Comparison of ENCODE assay signal across 25 mouse cellular contexts in genomic region chr4:35054362-35054761, GRCm38 (mm10).
A peak's percentile ranks its signal among the peaks of the same experiment; 100 is the strongest.
DNase-seq lines count a peak whose midpoint lies in the region; ATAC-seq and TF ChIP-seq lines count a peak whose summit lies in the region.
"Had no signal": no experiment of that assay in that cellular context is flagged by ENCODE, and none has a peak within 500 bp of the region (broad histone marks: within the 10 kb centered on the region; RNA-seq: fewer than 3 reads in every experiment).

No protein-coding gene starts in this region.

- no peak for TF ChIP-seq CTCF in intestine, postnatal 0 days (IDR thresholded peaks at IDR 0.05; ENCODE audit: low read depth)
- TF ChIP-seq CTCF in small intestine, adult 2 months (IDR thresholded peaks at IDR 0.05; ENCODE audit: extremely low read depth, insufficient read length, insufficient replicate concordance, low read depth, low read length) = no peak
- TF ChIP-seq CTCF in left cerebral cortex, adult 2 months (IDR thresholded peaks at IDR 0.05) = no peak

- no peak overlapping the region for H3K4me2 ChIP-seq in intestine, embryonic 15.5 days (replicated peaks)
- no peak overlapping the region for H3K4me2 ChIP-seq in intestine, postnatal 0 days (replicated peaks; ENCODE audit: low read depth)
- H3K4me2 ChIP-seq: embryonic facial prominence, embryonic 12.5 days; forebrain, embryonic 13.5 days; forebrain, embryonic 15.5 days had no signal

- no peaks in the 10 kb centered on the region for H3K36me3 ChIP-seq in intestine, embryonic 15.5 days
- no peaks in the 10 kb centered on the region for H3K36me3 ChIP-seq in intestine, postnatal 0 days (ENCODE audit: control insufficient read depth, insufficient read depth)
- H3K36me3 ChIP-seq in small intestine, adult 2 months (ENCODE audit: control insufficient read depth, insufficient read depth, low read length) = no peaks in the 10 kb centered on the region
- H3K36me3 ChIP-seq: embryonic facial prominence, embryonic 10.5 days; embryonic facial prominence, embryonic 12.5 days; forebrain, embryonic 15.5 days; G1E had no signal

- H3K9me3 ChIP-seq in intestine, embryonic 15.5 days = no peaks in the 10 kb centered on the region
- H3K9me3 ChIP-seq in intestine, postnatal 0 days (ENCODE audit: control insufficient read depth) = no peaks in the 10 kb centered on the region
- H3K9me3 ChIP-seq: embryonic facial prominence, embryonic 10.5 days; embryonic facial prominence, embryonic 12.5 days; forebrain, embryonic 13.5 days; forebrain, embryonic 15.5 days; G1E had no signal

- peak; percentile 72 for ATAC-seq in intestine, embryonic 15.5 days
- no peak for ATAC-seq in intestine, postnatal 0 days
- ATAC-seq: CD4-positive, CD25-positive, alpha-beta regulatory T cell, adult 4 months; forebrain, embryonic 13.5 days; forebrain, embryonic 15.5 days; Patski had no signal

- peak overlapping the region; percentile 36 for H3K27ac ChIP-seq in intestine, embryonic 15.5 days
- peak overlapping the region; percentile 54 for H3K27ac ChIP-seq in intestine, postnatal 0 days (ENCODE audit: low read depth, low read length)
- peak overlapping the region; percentile 55 for H3K27ac ChIP-seq in small intestine, adult 2 months (ENCODE audit: insufficient read depth, low read depth, low read length)
- H3K27ac ChIP-seq in left cerebral cortex, adult 2 months = no peak overlapping the region
- H3K27ac ChIP-seq: embryonic facial prominence, embryonic 10.5 days; embryonic facial prominence, embryonic 12.5 days; forebrain, embryonic 13.5 days; forebrain, embryonic 15.5 days had no signal

- no peak overlapping the region for H3K4me3 ChIP-seq in intestine, embryonic 15.5 days (replicated peaks)
- H3K4me3 ChIP-seq in intestine, postnatal 0 days (ENCODE audit: low read depth, low read length) = no peak overlapping the region
- H3K4me3 ChIP-seq in small intestine, adult 2 months (ENCODE audit: low read depth, low read length) = no peak overlapping the region
- H3K4me3 ChIP-seq in left cerebral cortex, adult 2 months = no peak overlapping the region
- H3K4me3 ChIP-seq: embryonic facial prominence, embryonic 10.5 days; embryonic facial prominence, embryonic 12.5 days; forebrain, embryonic 13.5 days; forebrain, embryonic 15.5 days had no signal

- intact Hi-C loops in heart, postnatal 36 days (cut with DNase I) = no loop called here
- intact Hi-C loops in left cerebral cortex, adult 2 months (cut with DNase I) = no loop called here
- intact Hi-C loops in left cerebral cortex, postnatal 36 days (cut with DNase I) = no loop called here

- no peak for TF ChIP-seq POLR2A in small intestine, adult 2 months (IDR thresholded peaks at IDR 0.05; ENCODE audit: low read depth, low read length)

- H3K4me1 ChIP-seq in intestine, embryonic 15.5 days (replicated peaks) = peaks cover 35% of the 10 kb centered on the region
- 0 out of 2 replicates have a peak, but pooled peaks cover 3% of the 10 kb centered on the region for H3K4me1 ChIP-seq in intestine, postnatal 0 days (replicated peaks; ENCODE audit: control insufficient read depth, insufficient read depth, low read length)
- H3K4me1 ChIP-seq in small intestine, adult 2 months (ENCODE audit: control insufficient read depth, insufficient read depth, insufficient read length, low read length) = peaks cover 33% of the 10 kb centered on the region; the same call in 1 of the 2 replicates

- H3K27me3 ChIP-seq in intestine, embryonic 15.5 days (replicated peaks) = no peaks in the 10 kb centered on the region
- H3K27me3 ChIP-seq in intestine, postnatal 0 days (replicated peaks; ENCODE audit: control insufficient read depth, insufficient read depth, low read length) = no peaks in the 10 kb centered on the region
- H3K27me3 ChIP-seq in small intestine, adult 2 months (ENCODE audit: control insufficient read depth, insufficient read depth, low read length) = no peaks in the 10 kb centered on the region
- H3K27me3 ChIP-seq: CH12.LX; embryonic facial prominence, embryonic 12.5 days; forebrain, embryonic 13.5 days; forebrain, embryonic 15.5 days; Patski had no signal

- peak; percentile 34 for DNase-seq in heart, adult 11 months
- DNase-seq in heart, postnatal 36 days = no peak
- DNase-seq in left cerebral cortex, adult 2 months (ENCODE audit: extremely low spot score in 1 of 2, low spot score in 2 of 2) = no peak
- no peak for DNase-seq in left cerebral cortex, postnatal 36 days (ENCODE audit: low spot score in 2 of 2)
- no peak for DNase-seq in gastrocnemius, postnatal 10 days
- DNase-seq: adrenal gland, adult 8-10 months; adrenal gland, postnatal 14 days; adrenal gland, postnatal 36 days; B cell, adult 2 months; cerebellum, adult 11-12 months; cerebellum, adult 2 months; cerebellum, adult 9-10 months; cerebellum, postnatal 10 days; cerebellum, postnatal 25 days had no signal

- 62% methylated on average over 2 of the region's 2 CpGs for WGBS in intestine, embryonic 15.5 days
- WGBS in intestine, postnatal 0 days = 39% methylated on average over 2 of the region's 2 CpGs
- WGBS in small intestine, adult 2 months = 34% methylated on average over 2 of the region's 2 CpGs

- H3K9ac ChIP-seq in intestine, embryonic 15.5 days = no peak overlapping the region
- no peak overlapping the region for H3K9ac ChIP-seq in intestine, postnatal 0 days (ENCODE audit: low read depth, low read length)
- H3K9ac ChIP-seq: embryonic facial prominence, embryonic 12.5 days; forebrain, embryonic 13.5 days; forebrain, embryonic 15.5 days had no signal
